Mouse (Mus musculus) testis, adult 2 months (tissue): ENCODE measurements around the gene Sgk2.

Experiments
- CTCF ChIP-seq: fragments of 200-500 bp; IDR thresholded peaks from 2 replicates; pipeline ENCODE4 v1.5.1; 2012; ENCODE audit warnings: low read depth, mild to moderate bottlenecking, inconsistent platforms, low read length, moderate library complexity; ENCODE audit not compliant: control insufficient read depth, insufficient read depth, insufficient replicate concordance
- POLR2A ChIP-seq: fragments of 200-500 bp; IDR thresholded peaks from 2 replicates; pipeline ENCODE4 v1.6.1; 2012; ENCODE audit warnings: low read depth, mild to moderate bottlenecking, inconsistent platforms, low read length, moderate library complexity; ENCODE audit not compliant: control insufficient read depth

DNA sequence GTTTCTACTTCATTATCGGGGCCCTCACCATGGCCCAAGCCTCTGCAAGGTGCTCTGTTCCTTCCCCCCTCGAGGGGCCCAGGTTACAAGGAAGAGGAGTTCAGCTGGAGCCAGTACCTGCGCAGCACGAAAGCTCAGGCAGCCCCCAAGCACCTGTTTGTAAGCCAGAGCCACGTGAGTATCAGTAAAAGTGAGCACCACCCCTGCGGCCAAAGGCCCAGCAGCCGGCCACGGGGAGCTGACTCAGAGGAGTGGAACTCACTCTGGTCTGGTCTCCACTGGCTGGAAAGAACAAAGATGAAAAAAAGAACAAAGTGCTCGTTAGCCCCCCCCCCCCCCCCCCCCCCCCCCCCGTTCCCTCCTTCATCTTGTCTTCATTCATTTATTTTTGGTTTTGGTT is 25.8 kb upstream of the Sgk2 start:
- TF ChIP-seq CTCF (no peak), POLR2A (no peak)
